Mouse (Mus musculus) thymus, adult 2 months (tissue): ENCODE data around the gene 4933406M09Rik.

Experiments used
- CTCF ChIP-seq: fragments of 200-500 bp; IDR thresholded peaks from 2 replicates; pipeline ENCODE4 v1.5.1; 2012; ENCODE audit warnings: mild to moderate bottlenecking, control low read depth, low read length, moderate library complexity, borderline replicate concordance; ENCODE audit not compliant: control insufficient read depth, poor library complexity, insufficient read depth; ENCODE audit errors: extremely low read depth
- POLR2A ChIP-seq: fragments of 200-500 bp; IDR thresholded peaks from 2 replicates; pipeline ENCODE4 v1.6.1; 2012; ENCODE audit warnings: mild to moderate bottlenecking, low read length, control low read depth, moderate library complexity; ENCODE audit not compliant: control insufficient read depth, poor library complexity, insufficient read depth; ENCODE audit errors: extremely low read depth

DNA sequence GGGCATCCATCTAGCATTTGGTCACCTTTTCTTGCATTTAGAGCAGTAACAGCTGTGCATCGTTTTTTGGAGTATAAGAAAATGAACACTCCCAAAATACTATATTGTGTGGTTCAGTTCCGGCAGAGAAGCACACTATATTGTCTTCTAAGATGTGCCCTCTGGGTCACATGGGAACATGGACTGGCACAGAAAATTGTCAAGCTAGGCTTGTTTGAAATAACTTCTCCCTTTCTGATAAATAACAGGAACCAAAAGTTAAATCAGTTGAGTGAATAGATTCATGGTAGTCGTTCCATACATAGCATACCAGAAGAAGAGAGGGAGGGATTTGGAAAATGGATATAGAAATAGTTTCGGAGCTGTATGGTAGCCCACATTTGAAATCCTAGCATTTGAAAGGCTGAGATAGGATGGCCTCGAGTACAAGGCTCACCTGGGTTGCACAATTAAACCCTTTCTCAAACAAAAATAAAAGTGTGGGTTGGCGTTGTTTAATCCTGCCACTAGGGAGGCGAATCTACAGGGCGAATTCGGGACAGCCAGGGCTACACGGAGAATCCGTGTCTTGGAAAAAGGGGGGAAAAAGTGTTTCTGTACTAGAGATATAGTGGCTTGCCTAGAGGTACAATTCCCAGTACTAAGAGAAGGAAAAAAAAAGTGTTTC lies 28.9 kb downstream of the 4933406M09Rik start:
- TF ChIP-seq CTCF = no peak
- no peak for TF ChIP-seq POLR2A
